Comparison of ENCODE assay signal across 11 mouse cellular contexts in the genomic region with DNA sequence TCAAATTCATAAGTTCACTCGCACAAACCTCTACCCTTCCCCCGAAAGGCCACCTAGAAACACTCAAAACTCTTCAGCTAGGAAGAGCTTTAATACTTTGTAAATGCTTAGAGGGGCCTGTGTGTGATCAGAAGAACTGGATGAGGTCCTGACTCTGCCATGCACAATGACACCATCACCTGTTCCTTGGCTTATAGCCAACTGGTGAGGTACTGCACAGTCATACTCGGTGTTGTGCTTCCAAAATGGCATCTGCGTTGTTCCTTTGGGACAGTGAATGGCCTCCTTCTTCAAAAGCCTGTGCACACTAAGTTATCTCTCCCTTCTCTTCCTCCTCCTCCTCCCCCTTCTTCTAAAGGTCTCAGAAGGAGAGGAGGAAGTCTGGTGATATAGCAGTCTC. TPM values are rescaled to one million over a fixed set of nuclear protein-coding genes. Genes with fewer than 3 reads are reported as not detected.
A peak's percentile ranks its signal among the peaks of the same experiment; 100 is the strongest.
DNase-seq lines count a peak whose midpoint lies in the region; ATAC-seq and TF ChIP-seq lines count a peak whose summit lies in the region.
"Had no signal": no experiment of that assay in that cellular context is flagged by ENCODE, and none has a peak within 500 bp of the region (broad histone marks: within the 10 kb centered on the region; RNA-seq: fewer than 3 reads in every experiment).

No protein-coding gene starts in this region.

- no peak for TF ChIP-seq POLR2A in spleen, adult 2 months (IDR thresholded peaks at IDR 0.05; ENCODE audit: low read depth, low read length)
- no peak for TF ChIP-seq POLR2A in myocyte (IDR thresholded peaks at IDR 0.05; ENCODE audit: insufficient read length, low read depth)

- no peak for DNase-seq in heart, embryonic 10.5 days (ENCODE audit: low spot score)
- no peak for DNase-seq in spleen, adult 2 months (ENCODE audit: low read depth in 1 of 2, low spot score in 2 of 2)
- DNase-seq in spleen, postnatal 4 days (ENCODE audit: low spot score in 2 of 2) = no peak
- DNase-seq in induced T-regulatory cell, adult 2 months (ENCODE audit: low read depth) = peak; percentile 57
- DNase-seq in cerebellum, adult 11-12 months = no peak
- DNase-seq: adrenal gland, postnatal 14 days; lung, embryonic 14.5 days had no signal

- H3K36me3 ChIP-seq in heart, embryonic 14.5 days (ENCODE audit: control insufficient read depth, insufficient read depth, low read length) = peaks cover 18% of the 10 kb centered on the region
- H3K36me3 ChIP-seq in heart, embryonic 10.5 days = peaks cover 29% of the 10 kb centered on the region
- H3K36me3 ChIP-seq in spleen, adult 2 months (ENCODE audit: control insufficient read depth, insufficient read depth, low read length) = no peaks in the 10 kb centered on the region
- peaks cover 31% of the 10 kb centered on the region for H3K36me3 ChIP-seq in myocyte (ENCODE audit: control insufficient read depth, insufficient read depth)

- no peak for TF ChIP-seq CTCF in spleen, adult 2 months (IDR thresholded peaks at IDR 0.05; ENCODE audit: extremely low read depth, insufficient read depth, insufficient read length, insufficient replicate concordance)

- H3K27ac ChIP-seq in heart, embryonic 14.5 days (replicated peaks in 1 of 2; ENCODE audit: control insufficient read depth in 1 of 2, insufficient read depth in 1 of 2, low read depth in 2 of 2, low read length in 2 of 2) = no peak overlapping the region; a peak in 1 of 4 replicates
- H3K27ac ChIP-seq in heart, embryonic 10.5 days = no peak overlapping the region
- H3K27ac ChIP-seq in spleen, adult 2 months (ENCODE audit: insufficient read depth, low read length) = peak overlapping the region; percentile 28; the same call in 1 of the 2 replicates
- H3K27ac ChIP-seq: stomach, postnatal 0 days had no signal

- ATAC-seq in heart, embryonic 14.5 days (ENCODE audit: insufficient number of reproducible peaks, insufficient read depth, low FRiP score, low read depth) = no peak
- no peak for ATAC-seq in cerebellum, adult (ENCODE audit: insufficient number of reproducible peaks, low FRiP score, low TSS enrichment)

- H3K4me2 ChIP-seq in heart, embryonic 14.5 days (ENCODE audit: low read length) = 0 out of 2 replicates have a peak overlapping the region, but pooled peaks have one; percentile 58
- H3K4me2 ChIP-seq in myocyte (ENCODE audit: low read depth) = peak overlapping the region; percentile 55
- H3K4me2 ChIP-seq: lung, embryonic 14.5 days had no signal

- no peak overlapping the region for H3K4me3 ChIP-seq in heart, embryonic 14.5 days (ENCODE audit: control insufficient read depth in 1 of 2, insufficient read depth in 1 of 2, low read depth in 1 of 2, low read length in 2 of 2)
- no peak overlapping the region for H3K4me3 ChIP-seq in heart, embryonic 10.5 days
- no peak overlapping the region for H3K4me3 ChIP-seq in spleen, adult 2 months (ENCODE audit: extremely low read depth, insufficient read depth, insufficient read length)
- H3K4me3 ChIP-seq in myocyte = no peak overlapping the region

- 0 out of 2 replicates have a peak overlapping the region, but pooled peaks have one; percentile 34 for H3K9ac ChIP-seq in heart, embryonic 14.5 days (ENCODE audit: low read length)
- H3K9ac ChIP-seq: lung, embryonic 14.5 days had no signal

- no peak overlapping the region for H3ac ChIP-seq in myocyte (ENCODE audit: control insufficient read depth, insufficient read length)

- H3K9me3 ChIP-seq in heart, embryonic 14.5 days (ENCODE audit: control insufficient read depth, low read length) = no peaks in the 10 kb centered on the region
- H3K9me3 ChIP-seq in heart, embryonic 10.5 days = no peaks in the 10 kb centered on the region

- 69% methylated on average over 4 of the region's 4 CpGs for WGBS in heart, embryonic 14.5 days
- WGBS in heart, embryonic 10.5 days = 81% methylated on average over 4 of the region's 4 CpGs
- 67% methylated on average over 4 of the region's 4 CpGs for WGBS in spleen, adult 2 months

- H3K79me2 ChIP-seq in myocyte (ENCODE audit: control insufficient read depth, insufficient read depth) = peaks cover 89% of the 10 kb centered on the region

- peaks cover 26 to 57% of the 10 kb centered on the region in 2 experiments for H3K4me1 ChIP-seq in heart, embryonic 14.5 days (ENCODE audit: control insufficient read depth in 2 of 2, insufficient read depth in 2 of 2, low read length in 2 of 2)
- peaks cover 55% of the 10 kb centered on the region for H3K4me1 ChIP-seq in heart, embryonic 10.5 days
- peaks cover 30% of the 10 kb centered on the region for H3K4me1 ChIP-seq in spleen, adult 2 months (ENCODE audit: control insufficient read depth, insufficient read depth, insufficient read length)

- no peaks in the 10 kb centered on the region for H3K27me3 ChIP-seq in heart, embryonic 14.5 days (ENCODE audit: control insufficient read depth, insufficient read depth, low read length)
- no peaks in the 10 kb centered on the region for H3K27me3 ChIP-seq in heart, embryonic 10.5 days (ENCODE audit: insufficient read depth, poor library complexity, severe bottlenecking)
- no peaks in the 10 kb centered on the region for H3K27me3 ChIP-seq in spleen, adult 2 months (ENCODE audit: control insufficient read depth, insufficient read depth, low read length)
- H3K27me3 ChIP-seq in myocyte (ENCODE audit: control insufficient read depth, insufficient read depth, insufficient read length) = no peaks in the 10 kb centered on the region

TF ChIP-seq in myocyte, 11 proteins besides CTCF, POLR2A, EP300 and RAD21:
- TF ChIP-seq MAX (IDR thresholded peaks at IDR 0.05; ENCODE audit: low read depth) = no peak
- TF ChIP-seq TCF12 (IDR thresholded peaks at IDR 0.05; ENCODE audit: insufficient read depth, poor library complexity, severe bottlenecking) = no peak
- TF ChIP-seq E2F4 (IDR thresholded peaks at IDR 0.05; ENCODE audit: insufficient read depth) = no peak
- no peak for TF ChIP-seq MYOD1 (IDR thresholded peaks at IDR 0.05; ENCODE audit: control insufficient read depth in 1 of 3, insufficient read length in 2 of 3, low read depth in 2 of 3)
- no peak for TF ChIP-seq USF1 (IDR thresholded peaks at IDR 0.05; ENCODE audit: low read depth)
- TF ChIP-seq SRF (IDR thresholded peaks at IDR 0.05; ENCODE audit: control insufficient read depth, insufficient read length, low read depth) = no peak
- no peak for TF ChIP-seq MYOG (IDR thresholded peaks at IDR 0.05; ENCODE audit: control insufficient read depth in 1 of 3, insufficient read depth in 1 of 3, insufficient read length in 2 of 3, low read depth in 2 of 3)

RNA-seq across cellular contexts. Expression of a gene that starts 8.3 kb away (rescaled TPM):
- 0.16 TPM in 2 replicates for polyA plus RNA-seq in heart, embryonic 14.5 days (2014; fragmentation: Nextera tagmentation; extraction: Ambion mirVana)
- polyA plus RNA-seq in heart, embryonic 10.5 days (2016; fragmentation: Nextera tagmentation; extraction: Ambion mirVana) = 0.06 and 0.11 TPM in 2 replicates
- not detected in 2 replicates for polyA plus RNA-seq in spleen, adult 2 months (2012; rRNA removed)
- polyA plus RNA-seq in myocyte (2012; fragmentation: generic; extraction: Trizol) = 0.02 TPM

RNA-seq across cellular contexts. Expression of a gene that starts 8.3 kb away (rescaled TPM):
- polyA plus RNA-seq in heart, embryonic 14.5 days (2014; fragmentation: Nextera tagmentation; extraction: Ambion mirVana) = 15.8 and 16.4 TPM in 2 replicates
- 15.6 and 21.1 TPM in 2 replicates for polyA plus RNA-seq in heart, embryonic 10.5 days (2016; fragmentation: Nextera tagmentation; extraction: Ambion mirVana)
- 16.9 and 21.1 TPM in 2 replicates for polyA plus RNA-seq in spleen, adult 2 months (2012; rRNA removed)
- polyA plus RNA-seq in myocyte (2012; fragmentation: generic; extraction: Trizol) = 54.1 TPM

RNA-seq across cellular contexts. Expression of a gene that starts 26.7 kb away (rescaled TPM):
- polyA plus RNA-seq in heart, embryonic 14.5 days (2014; fragmentation: Nextera tagmentation; extraction: Ambion mirVana) = 0.08 and 0.12 TPM in 2 replicates
- polyA plus RNA-seq in heart, embryonic 10.5 days (2016; fragmentation: Nextera tagmentation; extraction: Ambion mirVana) = 0.10 and 0.23 TPM in 2 replicates
- not detected in 2 replicates for polyA plus RNA-seq in spleen, adult 2 months (2012; rRNA removed)
- not detected for polyA plus RNA-seq in myocyte (2012; fragmentation: generic; extraction: Trizol)
- polyA plus RNA-seq: lung, embryonic 14.5 days; stomach, postnatal 0 days had no signal

RNA-seq across cellular contexts. Expression of a gene that starts 45.4 kb away (rescaled TPM):
- 1.5 and 2.3 TPM in 2 replicates for polyA plus RNA-seq in heart, embryonic 14.5 days (2014; fragmentation: Nextera tagmentation; extraction: Ambion mirVana)
- 0.59 and 1.0 TPM in 2 replicates for polyA plus RNA-seq in heart, embryonic 10.5 days (2016; fragmentation: Nextera tagmentation; extraction: Ambion mirVana)
- 0.13 and 0.32 TPM in 2 replicates for polyA plus RNA-seq in spleen, adult 2 months (2012; rRNA removed)
- 5.7 TPM for polyA plus RNA-seq in myocyte (2012; fragmentation: generic; extraction: Trizol)

RNA-seq across cellular contexts. Expression of a gene that starts 56.0 kb away (rescaled TPM):
- 88.0 and 92.7 TPM in 2 replicates for polyA plus RNA-seq in heart, embryonic 14.5 days (2014; fragmentation: Nextera tagmentation; extraction: Ambion mirVana)
- polyA plus RNA-seq in heart, embryonic 10.5 days (2016; fragmentation: Nextera tagmentation; extraction: Ambion mirVana) = 81.5 and 129 TPM in 2 replicates
- polyA plus RNA-seq in spleen, adult 2 months (2012; rRNA removed) = 23.0 and 24.5 TPM in 2 replicates
- 232 TPM for polyA plus RNA-seq in myocyte (2012; fragmentation: generic; extraction: Trizol)
